Mouse (Mus musculus) T-helper 1 cell (primary cell): Measurements from ENCODE around the gene Ppp1r10.

Experiments
- in situ Hi-C: fragments of 300-600 bp; cut with MboI, MseI; formaldehyde crosslinking; loops from one replicate; pipeline ENCODE4 v1.15.1; 2025; ENCODE audit warnings: high pct_unique_total_duplicates

Ppp1r10 gene

GRCm38 (mm10) chr17:35900636-35901035, 15.6 kb upstream of the Ppp1r10 start:
- in situ Hi-C loops: no loop called here

GRCm38 (mm10) chr17:35903343-35903991, 12.8 kb upstream of the Ppp1r10 start:
- in situ Hi-C loops: no loop called here

- in situ Hi-C loops: no loop called here
Measured at GRCm38 (mm10) chr17:35903992-35904355, 12.3 kb upstream of the Ppp1r10 start.

GRCm38 (mm10) chr17:35905587-35905986, 10.6 kb upstream of the Ppp1r10 start:
- in situ Hi-C loops: loop anchor here (5.0 kb wide), 1 partner anchor 78 kb away; no protein-coding TSS in a partner anchor

GRCm38 (mm10) chr17:35907609-35908008, 8.6 kb upstream of the Ppp1r10 start:
- in situ Hi-C loops: loop anchor here (5.0 kb wide), 1 partner anchor 80 kb away; no protein-coding TSS in a partner anchor

GRCm38 (mm10) chr17:35909186-35909918, 6.9 kb upstream of the Ppp1r10 start:
- in situ Hi-C loops: loop anchor here (5.0 kb wide), 1 partner anchor 82 kb away; no protein-coding TSS in a partner anchor

GRCm38 (mm10) chr17:35909919-35910369, 6.3 kb upstream of the Ppp1r10 start, which contains the start of gene Atat1:
Gene Atat1, minus strand, starts transcription at chr17:35910075.
- in situ Hi-C loops: loop anchor here (5.0 kb wide), 1 partner anchor 83 kb away; no protein-coding TSS in a partner anchor

GRCm38 (mm10) chr17:35914975-35915374, 1.3 kb upstream of the Ppp1r10 start:
- in situ Hi-C loops: no loop called here

- in situ Hi-C loops: no loop called here
Measured at GRCm38 (mm10) chr17:35915538-35916296, 517 bp upstream of the Ppp1r10 start.

GRCm38 (mm10) chr17:35917143-35917462, 869 bp downstream of the Ppp1r10 start:
- in situ Hi-C loops: no loop called here

GRCm38 (mm10) chr17:35917463-35918251, 1.4 kb downstream of the Ppp1r10 start:
- in situ Hi-C loops: no loop called here

- in situ Hi-C loops: no loop called here
Measured at GRCm38 (mm10) chr17:35918276-35919059, 2.2 kb downstream of the Ppp1r10 start.

GRCm38 (mm10) chr17:35919060-35919715, 3.0 kb downstream of the Ppp1r10 start:
- in situ Hi-C loops: no loop called here

GRCm38 (mm10) chr17:35919864-35920301, 3.6 kb downstream of the Ppp1r10 start:
- in situ Hi-C loops: loop anchor here (10.0 kb wide), 1 partner anchor 195 kb away; no protein-coding TSS in a partner anchor

GRCm38 (mm10) chr17:35920384-35920783, 4.2 kb downstream of the Ppp1r10 start:
- in situ Hi-C loops: loop anchor here (10.0 kb wide), 1 partner anchor 194 kb away; no protein-coding TSS in a partner anchor

- in situ Hi-C loops: loop anchor here (10.0 kb wide), 1 partner anchor 194 kb away; no protein-coding TSS in a partner anchor
Measured at GRCm38 (mm10) chr17:35920862-35921562, 4.8 kb downstream of the Ppp1r10 start.

GRCm38 (mm10) chr17:35921710-35922109, 5.5 kb downstream of the Ppp1r10 start:
- in situ Hi-C loops: loop anchor here (10.0 kb wide), 1 partner anchor 193 kb away; no protein-coding TSS in a partner anchor

- in situ Hi-C loops: loop anchor here (10.0 kb wide), 1 partner anchor 192 kb away; no protein-coding TSS in a partner anchor
Measured at GRCm38 (mm10) chr17:35922566-35922965, 6.3 kb downstream of the Ppp1r10 start.

GRCm38 (mm10) chr17:35923281-35923680, 7.0 kb downstream of the Ppp1r10 start:
- in situ Hi-C loops: loop anchor here (10.0 kb wide), 1 partner anchor 192 kb away; no protein-coding TSS in a partner anchor
